Mouse (Mus musculus): ENCODE measurements around the gene Gm15127. TPM values are rescaled to one million over a fixed set of nuclear protein-coding genes. Genes with fewer than 3 reads are reported as not detected.
"Not testable (repeated sequence)": the region's sequence is repeated elsewhere in the genome, so short reads cannot be mapped to it uniquely, and the experiment has no call there.

The Gm15127 gene
- polyA plus RNA-seq (2014; fragmentation: Nextera tagmentation; extraction: Ambion mirVana) = not detected in 2 replicates

DNA sequence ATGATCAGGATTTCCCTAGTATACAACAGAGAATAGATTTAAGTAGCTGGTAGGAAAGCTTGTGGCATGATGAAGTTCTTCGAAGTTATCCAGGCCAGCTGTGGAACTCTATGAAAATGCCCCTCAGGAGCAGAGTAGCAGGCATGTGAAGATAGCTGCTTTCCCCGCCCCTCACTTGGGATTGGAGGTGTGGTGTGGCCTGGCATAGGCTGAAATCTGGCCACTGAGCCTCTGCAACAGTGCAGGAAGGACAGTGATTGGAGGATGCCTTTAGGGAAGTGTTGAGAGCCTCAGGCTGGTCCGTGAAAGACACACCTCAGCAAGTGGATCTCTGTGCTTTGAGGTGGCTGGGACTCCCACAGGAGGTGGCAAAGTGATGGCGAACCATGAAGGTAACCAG is at the start of gene Gm15127:
Gene Gm15127, plus strand, starts transcription at position 301 of the 400 bp plus-strand sequence.
- H3K9me3 ChIP-seq (ENCODE audit: control insufficient read depth, low read length); H3K4me1 ChIP-seq (ENCODE audit: control insufficient read depth, insufficient read depth, low read length); H3K27me3 ChIP-seq (ENCODE audit: control insufficient read depth, insufficient read depth, low read length); H3K4me2 ChIP-seq (ENCODE audit: low read length); H3K36me3 ChIP-seq (ENCODE audit: control insufficient read depth, insufficient read depth, low read length); H3K9ac ChIP-seq (replicated peaks; ENCODE audit: low read length); DNase-seq; H3K27ac ChIP-seq (replicated peaks; ENCODE audit: low read depth, low read length); ATAC-seq (ENCODE audit: low FRiP score, low TSS enrichment); H3K4me3 ChIP-seq (replicated peaks; ENCODE audit: low read depth, low read length): not testable (repeated sequence)
- WGBS = 83% methylated on average over 2 of the region's 4 CpGs

DNA sequence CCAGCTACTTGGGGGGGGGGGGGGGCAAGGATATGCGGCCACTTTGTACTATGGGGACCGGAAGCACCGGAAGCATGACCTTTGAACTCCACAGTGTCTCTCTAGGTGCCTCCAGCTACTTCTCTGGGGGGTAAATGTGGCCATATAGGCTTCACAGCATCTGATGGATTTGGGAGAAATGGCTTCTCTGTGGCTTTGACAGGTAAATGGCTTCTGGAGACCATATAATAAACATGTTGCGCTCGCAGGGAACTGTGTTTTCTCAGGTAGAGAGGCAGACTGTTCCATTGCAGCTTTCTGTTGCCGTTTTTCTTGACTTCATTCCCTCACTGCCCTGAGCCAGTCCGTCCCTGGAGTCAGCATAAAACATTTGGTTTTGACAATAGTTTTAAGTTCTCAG is 48.3 kb upstream of the Gm15127 start, which contains the start of gene Gm8334:
Gene Gm8334, minus strand, starts transcription at position 101 of the 400 bp plus-strand sequence.
- H3K4me2 ChIP-seq (ENCODE audit: low read length); H3K4me3 ChIP-seq (replicated peaks; ENCODE audit: low read depth, low read length); H3K9me3 ChIP-seq (ENCODE audit: control insufficient read depth, low read length); ATAC-seq (ENCODE audit: low FRiP score, low TSS enrichment); H3K36me3 ChIP-seq (ENCODE audit: control insufficient read depth, insufficient read depth, low read length); H3K27me3 ChIP-seq (ENCODE audit: control insufficient read depth, insufficient read depth, low read length); DNase-seq; H3K9ac ChIP-seq (replicated peaks; ENCODE audit: low read length); H3K4me1 ChIP-seq (ENCODE audit: control insufficient read depth, insufficient read depth, low read length); H3K27ac ChIP-seq (replicated peaks; ENCODE audit: low read depth, low read length): not testable (repeated sequence)
- 83% methylated on average over 3 of the region's 7 CpGs for WGBS

DNA sequence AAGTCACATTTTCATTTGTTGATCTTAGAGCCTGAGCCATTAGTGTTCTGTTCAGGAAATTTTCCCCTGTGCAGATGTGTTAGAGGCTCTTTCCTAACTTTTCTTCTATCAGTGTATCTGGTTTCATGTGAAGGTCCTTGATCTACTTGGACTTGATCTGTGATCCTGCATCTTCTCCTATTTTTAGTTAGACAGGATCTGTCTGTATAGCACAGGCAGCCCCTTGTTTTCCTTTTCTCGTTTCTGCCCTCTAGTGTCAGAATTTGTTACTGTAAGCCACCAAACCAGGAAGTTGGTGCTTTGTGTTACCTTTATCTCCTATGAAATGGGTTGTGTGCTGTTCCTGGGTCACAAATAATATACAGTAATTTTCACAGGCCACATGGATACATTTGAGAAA is 12.9 kb downstream of the Gm15127 start:
- H3K36me3 ChIP-seq (ENCODE audit: control insufficient read depth, insufficient read depth, low read length); H3K4me3 ChIP-seq (replicated peaks; ENCODE audit: low read depth, low read length); H3K27ac ChIP-seq (replicated peaks; ENCODE audit: low read depth, low read length); ATAC-seq (ENCODE audit: low FRiP score, low TSS enrichment); H3K27me3 ChIP-seq (ENCODE audit: control insufficient read depth, insufficient read depth, low read length); H3K9ac ChIP-seq (replicated peaks; ENCODE audit: low read length); DNase-seq; H3K4me2 ChIP-seq (ENCODE audit: low read length); H3K9me3 ChIP-seq (ENCODE audit: control insufficient read depth, low read length); H3K4me1 ChIP-seq (ENCODE audit: control insufficient read depth, insufficient read depth, low read length): not testable (repeated sequence)
- WGBS = 13% methylated on average over 1 of the region's 1 CpGs

Other genes starting within 250 kb of the Gm15127 start
- not detected in 2 replicates for gene Gm15114, start 174.6 kb upstream of the Gm15127 start, polyA plus RNA-seq (2014; fragmentation: Nextera tagmentation; extraction: Ambion mirVana)
- not detected in 2 replicates for gene Gm8334, start 48.4 kb upstream of the Gm15127 start, polyA plus RNA-seq (2014; fragmentation: Nextera tagmentation; extraction: Ambion mirVana)
- not detected in 2 replicates for gene Luzp4, start 194.0 kb downstream of the Gm15127 start, polyA plus RNA-seq (2014; fragmentation: Nextera tagmentation; extraction: Ambion mirVana)